Mouse (Mus musculus) spleen, adult 2 months (tissue): ENCODE measurements around the gene Mlh1.

Source experiments
- CTCF ChIP-seq: fragments of 200-500 bp; IDR thresholded peaks from 2 replicates; pipeline ENCODE4 v1.5.1; 2011; ENCODE audit warnings: mild to moderate bottlenecking, inconsistent platforms; ENCODE audit not compliant: insufficient read depth, insufficient read length, insufficient replicate concordance; ENCODE audit errors: extremely low read depth
- POLR2A ChIP-seq: fragments of 200-500 bp; IDR thresholded peaks from 2 replicates; pipeline ENCODE4 v1.6.1; 2011; ENCODE audit warnings: low read depth, low read length, inconsistent platforms

- TF ChIP-seq POLR2A (no peak), CTCF (no peak)
These were observed 19.3 kb downstream of the Mlh1 start for GRCm38 (mm10) chr9:111252161-111252869.
